Mouse (Mus musculus) heart, embryonic 16.5 days (tissue): ENCODE data around the gene 4930579F01Rik. TPM values are rescaled to one million over a fixed set of nuclear protein-coding genes. Genes with fewer than 3 reads are reported as not detected.

Experiments used
- ATAC-seq: fragments of 200-750 bp; cut with Nextera tagmentation; replicated peaks from 2 replicates; pipeline ENCODE4 v1.8.0; 2017; ENCODE audit warnings: moderate number of reproducible peaks; ENCODE audit not compliant: insufficient read depth, low FRiP score; ENCODE audit errors: extremely low read depth
- H3K27ac ChIP-seq: fragments of 300-500 bp; sonication (generic); 2 replicates; pipeline ENCODE4 v1.5.1; 2014; ENCODE audit warnings: mild to moderate bottlenecking, low read length, control low read depth, moderate library complexity
- H3K27me3 ChIP-seq: fragments of 300-500 bp; sonication (generic); 2 replicates; pipeline ENCODE4 v1.6.1; 2014; ENCODE audit warnings: low read length, mixed read lengths; ENCODE audit not compliant: control insufficient read depth, insufficient read depth
- H3K36me3 ChIP-seq: fragments of 300-500 bp; sonication (generic); 2 replicates; pipeline ENCODE4 v1.6.1; 2014; ENCODE audit not compliant: control insufficient read depth, insufficient read depth
- H3K4me1 ChIP-seq: fragments of 300-500 bp; sonication (generic); 2 replicates; pipeline ENCODE4 v1.6.1; 2014; ENCODE audit warnings: low read length, mixed read lengths; ENCODE audit not compliant: control insufficient read depth, insufficient read depth
- H3K4me2 ChIP-seq: fragments of 300-500 bp; sonication (generic); 2 replicates; pipeline ENCODE4 v1.6.1; 2014; ENCODE audit warnings: low read depth, mild to moderate bottlenecking, control low read depth, low read length
- H3K4me3 ChIP-seq: fragments of 300-500 bp; sonication (generic); 2 replicates; pipeline ENCODE4 v1.5.1; 2014; ENCODE audit warnings: mild to moderate bottlenecking, control low read depth, low read length
- H3K9ac ChIP-seq: fragments of 300-500 bp; sonication (generic); 2 replicates; pipeline ENCODE4 v1.6.1; 2014; ENCODE audit warnings: low read length, control low read depth
- H3K9me3 ChIP-seq: fragments of 300-500 bp; sonication (generic); replicated peaks from 2 replicates; pipeline ENCODE4 v1.6.1; 2016; ENCODE audit warnings: low read length; ENCODE audit not compliant: control insufficient read depth
- WGBS: fragments of 180-500 bp; shearing (Covaris S2); extraction: QIAGEN DNeasy Blood & Tissue Kit; methylation state at CpG from one replicate; pipeline ENCODE4 v1.1.7; 2014; 5-methylcytosine and 5-hydroxymethylcytosine counted together
- polyA plus RNA-seq: library from polyadenylated mRNA; unstranded; fragments of >200 nt; fragmentation: Nextera tagmentation; extraction: Ambion mirVana; gene quantifications from 2 replicates; pipeline ENCODE4 v1.2.1, GENCODE M21; 2015

4930579F01Rik gene
- not detected in 2 replicates for polyA plus RNA-seq

- Histone ChIP-seq H3K4me3 (no peak within 1 kb of the TSS), H3K27me3 (no peaks in the 10 kb centered on the region), H3K27ac (no peak within 1 kb of the TSS), H3K4me1 (no peaks in the 10 kb centered on the region), H3K9ac (no peak within 1 kb of the TSS), H3K36me3 (no peaks in the 10 kb centered on the region), H3K9me3 (no peaks in the 10 kb centered on the region), H3K4me2 (no peak within 1 kb of the TSS)
- no peak for ATAC-seq
- WGBS, result 75% methylated on average over 15 of the region's 15 CpGs
Measured at GRCm38 (mm10) chr3:138193683-138194302, at the start of gene 4930579F01Rik. Gene 4930579F01Rik, minus strand, starts transcription at chr3:138193825.

DNA sequence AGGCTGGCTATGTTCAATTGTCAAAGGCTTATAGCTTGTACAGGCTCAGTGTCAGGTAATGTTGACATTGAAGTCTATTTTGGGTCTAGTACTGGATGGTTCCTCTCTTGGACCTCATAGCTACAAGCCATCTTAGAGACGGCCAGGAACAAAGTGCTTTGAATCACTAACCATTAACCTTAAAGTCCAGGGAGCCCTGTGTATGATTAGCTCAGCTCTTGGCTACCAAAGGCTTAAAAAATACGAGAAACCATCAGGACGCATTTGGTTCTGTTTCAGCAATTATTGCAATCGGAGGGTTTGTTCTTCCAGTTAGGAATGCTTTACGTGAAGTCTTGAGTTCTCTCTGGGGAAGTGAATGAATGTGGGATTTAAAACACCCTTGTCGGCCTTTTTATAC lies 49.3 kb upstream of the 4930579F01Rik start:
- no peaks in the 10 kb centered on the region for H3K27me3 ChIP-seq
- no peaks in the 10 kb centered on the region for H3K36me3 ChIP-seq
- no peak for ATAC-seq
- no peaks in the 10 kb centered on the region for H3K4me1 ChIP-seq
- H3K9me3 ChIP-seq, result no peaks in the 10 kb centered on the region
- no peak overlapping the region for H3K4me2 ChIP-seq
- no peak overlapping the region for H3K4me3 ChIP-seq
- no peak overlapping the region for H3K9ac ChIP-seq
- H3K27ac ChIP-seq, result no peak overlapping the region
- WGBS, result 91% methylated on average over 6 of the region's 6 CpGs

DNA sequence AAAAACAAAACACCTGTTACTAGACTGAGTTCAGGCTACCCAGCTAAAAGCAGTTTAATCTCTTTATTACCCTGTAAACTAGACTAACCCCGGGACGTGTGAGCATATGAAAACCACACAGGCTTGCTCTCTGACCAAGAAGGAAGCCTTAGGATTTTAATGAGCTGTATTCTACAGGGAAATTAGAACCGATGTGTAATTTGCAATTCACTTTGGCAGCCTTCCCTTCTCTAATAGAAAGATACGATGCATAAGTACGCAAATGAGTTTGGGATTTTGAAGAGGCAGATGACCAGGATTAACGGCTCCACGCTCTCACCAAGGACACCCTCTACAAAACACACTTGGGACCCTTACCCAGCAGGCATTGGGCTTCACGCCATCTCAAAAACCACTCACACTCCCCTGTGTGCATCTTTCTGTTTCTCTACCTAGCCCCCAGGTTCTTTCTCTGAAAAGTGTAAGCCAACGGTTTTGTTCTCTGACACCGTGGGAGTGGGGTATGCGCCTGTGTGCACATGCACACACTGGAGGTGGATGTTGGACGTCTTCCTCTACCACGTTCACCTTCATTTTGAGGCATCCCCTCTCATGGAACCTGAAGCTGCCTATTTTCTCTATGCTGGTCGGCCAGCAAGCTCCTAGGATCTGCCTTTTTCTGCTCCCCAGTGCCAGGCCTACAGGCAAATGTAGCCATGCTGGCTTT lies 48.5 kb upstream of the 4930579F01Rik start:
- no peak for ATAC-seq
- Histone ChIP-seq H3K36me3 (no peaks in the 10 kb centered on the region), H3K9me3 (no peaks in the 10 kb centered on the region), H3K4me2 (no peak overlapping the region), H3K4me3 (no peak overlapping the region), H3K27me3 (no peaks in the 10 kb centered on the region), H3K27ac (no peak overlapping the region), H3K9ac (no peak overlapping the region), H3K4me1 (no peaks in the 10 kb centered on the region)
- WGBS, result 85% methylated on average over 14 of the region's 14 CpGs

DNA sequence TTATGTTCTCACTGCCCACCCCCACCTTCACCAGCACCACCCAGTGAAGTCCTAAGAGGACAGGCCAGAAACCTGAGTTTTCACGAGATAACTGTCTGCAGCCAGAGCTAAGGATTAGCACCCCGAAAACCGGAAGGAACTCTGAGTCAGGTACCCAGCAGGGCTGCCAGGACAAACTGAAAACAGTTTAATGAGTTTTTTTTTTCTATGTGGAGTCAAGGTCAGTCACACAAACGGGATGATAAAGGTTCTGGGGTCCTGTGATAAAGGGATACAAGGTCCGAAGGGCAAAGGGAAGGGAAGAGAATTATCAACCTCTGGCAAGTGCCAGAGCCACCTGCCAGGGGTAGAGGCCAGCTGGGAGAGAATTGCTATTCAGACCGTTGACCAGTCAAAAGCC lies 47.7 kb upstream of the 4930579F01Rik start:
- ATAC-seq, result no peak
- Histone ChIP-seq H3K4me1 (no peaks in the 10 kb centered on the region), H3K4me3 (no peak overlapping the region), H3K27ac (no peak overlapping the region), H3K36me3 (no peaks in the 10 kb centered on the region), H3K27me3 (no peaks in the 10 kb centered on the region), H3K9me3 (no peaks in the 10 kb centered on the region), H3K9ac (no peak overlapping the region), H3K4me2 (no peak overlapping the region)
- 40% methylated on average over 6 of the region's 6 CpGs for WGBS

- H3K4me1 ChIP-seq, result no peaks in the 10 kb centered on the region
- H3K27ac ChIP-seq, result no peak overlapping the region
- 84% methylated on average over 5 of the region's 5 CpGs for WGBS
- ATAC-seq, result no peak
- H3K4me2 ChIP-seq, result no peak overlapping the region
- no peaks in the 10 kb centered on the region for H3K36me3 ChIP-seq
- H3K9ac ChIP-seq, result no peak overlapping the region
- H3K27me3 ChIP-seq, result no peaks in the 10 kb centered on the region
- H3K9me3 ChIP-seq, result no peaks in the 10 kb centered on the region
- H3K4me3 ChIP-seq, result no peak overlapping the region
Measured at GRCm38 (mm10) chr3:138240942-138241341, 47.3 kb upstream of the 4930579F01Rik start.

DNA sequence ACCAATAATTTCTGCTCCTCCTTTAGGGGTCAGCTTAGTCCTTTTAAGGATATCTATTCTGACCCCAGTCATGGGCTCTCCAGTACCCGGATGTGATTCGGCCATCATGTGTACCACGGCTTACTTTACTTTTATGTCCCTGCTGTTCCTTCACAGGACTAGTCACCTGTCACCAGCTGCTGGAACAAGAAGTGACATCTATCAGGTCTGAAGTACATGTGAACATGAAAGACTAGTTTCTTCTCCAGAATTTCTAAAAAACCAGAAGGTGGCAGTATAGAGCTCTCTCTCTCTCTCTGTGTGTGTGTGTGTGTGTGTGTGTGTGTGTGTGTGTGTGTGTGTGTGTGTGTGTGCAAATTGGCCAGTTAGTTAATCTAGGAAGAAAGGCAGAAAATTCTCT lies 46.8 kb upstream of the 4930579F01Rik start:
- Histone ChIP-seq H3K36me3 (no peaks in the 10 kb centered on the region), H3K27ac (no peak overlapping the region), H3K4me1 (no peaks in the 10 kb centered on the region), H3K27me3 (no peaks in the 10 kb centered on the region), H3K4me2 (no peak overlapping the region), H3K4me3 (no peak overlapping the region), H3K9me3 (no peaks in the 10 kb centered on the region), H3K9ac (no peak overlapping the region)
- WGBS, result 78% methylated on average over 3 of the region's 3 CpGs
- ATAC-seq, result no peak

GRCm38 (mm10) chr3:138239461-138239860 lies 45.8 kb upstream of the 4930579F01Rik start:
- no peaks in the 10 kb centered on the region for H3K4me1 ChIP-seq
- H3K27ac ChIP-seq, result no peak overlapping the region
- H3K27me3 ChIP-seq, result no peaks in the 10 kb centered on the region
- H3K9ac ChIP-seq, result no peak overlapping the region
- no peak overlapping the region for H3K4me3 ChIP-seq
- H3K4me2 ChIP-seq, result no peak overlapping the region
- no peaks in the 10 kb centered on the region for H3K9me3 ChIP-seq
- 90% methylated on average over 6 of the region's 6 CpGs for WGBS
- ATAC-seq, result no peak
- H3K36me3 ChIP-seq, result no peaks in the 10 kb centered on the region

DNA sequence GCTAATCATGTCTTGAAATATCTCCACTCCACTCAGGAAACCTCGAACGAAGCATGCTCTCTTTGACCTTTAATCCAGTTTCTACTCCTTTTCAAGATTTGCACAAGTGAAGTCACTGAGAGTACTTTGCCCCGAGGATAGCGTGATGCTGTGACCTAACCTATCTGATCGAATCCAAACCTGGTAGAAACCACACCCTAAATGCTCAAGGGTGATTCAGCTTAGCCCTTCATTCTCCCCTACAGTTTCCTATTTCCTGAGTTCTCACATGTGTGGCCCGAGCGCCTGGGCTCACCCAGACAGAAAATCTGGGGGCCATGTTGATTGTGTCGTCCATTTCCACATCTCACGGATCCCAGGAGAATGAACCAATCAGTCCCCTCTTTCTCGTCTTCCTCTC lies 44.4 kb upstream of the 4930579F01Rik start:
- Histone ChIP-seq H3K9ac (no peak overlapping the region), H3K4me1 (no peaks in the 10 kb centered on the region), H3K27ac (no peak overlapping the region), H3K4me2 (no peak overlapping the region), H3K27me3 (no peaks in the 10 kb centered on the region), H3K9me3 (no peaks in the 10 kb centered on the region), H3K4me3 (no peak overlapping the region), H3K36me3 (no peaks in the 10 kb centered on the region)
- 76% methylated on average over 10 of the region's 10 CpGs for WGBS
- no peak for ATAC-seq

DNA sequence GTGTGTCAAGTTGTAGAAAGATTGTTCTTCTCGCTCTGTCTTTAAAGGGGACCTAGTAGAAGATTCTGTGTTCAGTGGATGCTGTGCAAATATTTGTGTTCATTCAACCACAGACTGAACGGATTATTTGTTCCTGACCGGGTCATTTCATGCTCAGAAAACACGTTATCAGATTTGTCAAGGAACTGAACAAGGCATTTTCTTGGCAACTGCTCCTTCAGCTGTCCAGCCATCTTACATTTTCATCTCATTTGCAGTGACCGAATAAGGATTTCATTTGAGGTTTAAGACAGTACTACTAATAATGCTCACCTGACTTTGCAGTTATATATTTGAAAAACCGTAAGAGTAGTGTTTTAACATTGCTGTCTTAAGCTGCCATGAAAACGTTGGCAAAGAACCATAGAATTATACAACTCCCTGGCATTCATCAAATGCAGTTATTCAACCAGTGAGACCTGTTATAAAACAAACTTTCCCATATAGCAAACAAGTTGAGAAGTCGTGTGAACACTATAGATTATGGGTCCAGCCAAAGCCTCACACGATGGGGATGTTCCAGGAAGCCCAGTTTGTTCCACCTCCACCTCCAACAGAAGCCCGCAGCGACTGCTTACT lies 43.0 kb upstream of the 4930579F01Rik start:
- no peaks in the 10 kb centered on the region for H3K36me3 ChIP-seq
- H3K9ac ChIP-seq, result no peak overlapping the region
- H3K4me2 ChIP-seq, result no peak overlapping the region
- no peaks in the 10 kb centered on the region for H3K9me3 ChIP-seq
- no peak overlapping the region for H3K4me3 ChIP-seq
- H3K27me3 ChIP-seq, result no peaks in the 10 kb centered on the region
- ATAC-seq, result no peak
- 73% methylated on average over 11 of the region's 11 CpGs for WGBS
- H3K27ac ChIP-seq, result no peak overlapping the region
- no peaks in the 10 kb centered on the region for H3K4me1 ChIP-seq
